Mouse (Mus musculus) central nervous system, embryonic 14 days (tissue): ENCODE measurements around the gene Gm11116. TPM values are rescaled to one million over a fixed set of nuclear protein-coding genes. Genes with fewer than 3 reads are reported as not detected.

Source experiments
- polyA plus RNA-seq: library from polyadenylated mRNA; depleted of rRNA; stranded (reverse); fragments of >200 nt; gene quantifications from 2 replicates; pipeline ENCODE4 v1.2.3, GENCODE M21; 2012; rRNA removed

The Gm11116 gene
- polyA plus RNA-seq: not detected in 2 replicates

DNA sequence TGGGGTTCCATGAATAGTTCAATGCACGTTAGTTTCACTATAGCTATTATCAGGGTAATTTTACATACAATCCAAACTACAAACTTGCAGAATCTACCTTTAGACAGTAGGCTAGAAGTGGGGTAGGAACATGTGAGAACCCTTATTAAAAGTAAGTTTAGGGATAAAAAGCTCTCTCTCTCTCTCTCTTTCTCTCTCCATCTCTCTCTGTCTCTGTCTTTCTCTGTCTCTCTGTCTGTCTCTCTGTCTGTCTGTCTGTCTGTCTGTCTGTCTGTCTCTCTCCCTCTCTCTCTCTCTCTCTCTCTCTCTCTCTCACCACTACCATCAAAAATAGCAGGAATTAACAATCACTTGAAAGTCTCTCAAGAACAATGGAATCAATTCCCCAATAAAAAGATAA, at the start of gene Gm11116:
Gene Gm11116 (minus strand): TSS at position 101 of the 400 bp plus-strand sequence.

DNA sequence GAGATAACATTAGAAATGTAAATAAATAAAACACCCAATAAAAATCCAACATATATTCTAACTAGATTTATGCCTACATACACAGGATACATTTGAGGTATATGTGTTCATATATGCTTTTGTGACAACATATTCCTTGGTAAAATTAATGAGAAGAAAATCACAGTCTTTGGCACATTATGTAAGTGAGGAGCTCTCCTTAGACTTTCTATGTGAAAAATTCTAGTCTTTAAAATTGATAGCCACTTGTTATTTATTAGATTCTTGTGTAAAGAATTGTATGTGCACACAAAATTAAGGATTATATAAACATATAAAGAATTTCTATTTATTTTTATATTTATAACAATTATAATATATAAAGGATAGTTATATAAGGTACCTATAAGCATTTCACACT, 42.7 kb upstream of the Gm11116 start, which contains the start of gene Gm11115:
Gene Gm11115 (minus strand): TSS at position 101 of the 400 bp plus-strand sequence.

DNA sequence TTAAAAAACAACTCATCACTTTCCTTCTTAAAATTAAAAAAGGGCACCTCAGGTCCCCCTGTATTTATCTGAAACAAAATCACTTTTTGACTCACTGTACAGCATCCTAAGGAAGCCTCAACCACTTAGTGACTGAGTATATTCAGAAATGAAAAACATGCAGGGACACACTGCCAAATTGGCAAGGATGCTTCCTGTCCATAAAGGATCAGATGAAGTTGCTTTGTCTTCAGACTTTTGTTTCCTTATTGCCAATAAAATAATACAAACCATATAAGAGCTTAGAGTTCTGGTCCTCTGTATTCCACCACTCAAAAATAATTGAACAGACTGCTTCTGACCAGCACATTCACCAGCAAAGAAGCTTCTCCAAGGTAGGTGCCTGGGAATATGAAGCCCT, 25.1 kb downstream of the Gm11116 start, which contains the start of gene Smr2:
Gene Smr2 (plus strand): TSS at position 301 of the 400 bp plus-strand sequence.

Other genes with a start within 250 kb of the Gm11116 start
- gene Odam, start 226.5 kb downstream of the Gm11116 start, polyA plus RNA-seq: not detected in 2 replicates
- 0.08 TPM in 1 of 2 replicates, not detected in the other for gene Csn3, start 186.0 kb downstream of the Gm11116 start, polyA plus RNA-seq
- gene 2310003L06Rik, start 142.1 kb downstream of the Gm11116 start, polyA plus RNA-seq: not detected in 2 replicates
- not detected in 2 replicates for gene Gm28434, start 142.0 kb downstream of the Gm11116 start, polyA plus RNA-seq
- gene Cabs1, start 132.1 kb downstream of the Gm11116 start, polyA plus RNA-seq: not detected in 2 replicates
- gene Smr3a, start 109.0 kb downstream of the Gm11116 start, polyA plus RNA-seq: not detected in 2 replicates
- not detected in 2 replicates for gene Smr2, start 25.0 kb downstream of the Gm11116 start, polyA plus RNA-seq
- not detected in 2 replicates for gene Gm11115, start 42.6 kb upstream of the Gm11116 start, polyA plus RNA-seq
- not detected in 2 replicates for gene Gm7714, start 157.4 kb upstream of the Gm11116 start, polyA plus RNA-seq
- gene Prol1, start 205.8 kb upstream of the Gm11116 start, polyA plus RNA-seq: not detected in 2 replicates